Mouse (Mus musculus): ENCODE measurements around the gene Yipf2.
"Not testable (repeated sequence)": the region's sequence is repeated elsewhere in the genome, so short reads cannot be mapped to it uniquely, and the experiment has no call there.

The Yipf2 gene

DNA sequence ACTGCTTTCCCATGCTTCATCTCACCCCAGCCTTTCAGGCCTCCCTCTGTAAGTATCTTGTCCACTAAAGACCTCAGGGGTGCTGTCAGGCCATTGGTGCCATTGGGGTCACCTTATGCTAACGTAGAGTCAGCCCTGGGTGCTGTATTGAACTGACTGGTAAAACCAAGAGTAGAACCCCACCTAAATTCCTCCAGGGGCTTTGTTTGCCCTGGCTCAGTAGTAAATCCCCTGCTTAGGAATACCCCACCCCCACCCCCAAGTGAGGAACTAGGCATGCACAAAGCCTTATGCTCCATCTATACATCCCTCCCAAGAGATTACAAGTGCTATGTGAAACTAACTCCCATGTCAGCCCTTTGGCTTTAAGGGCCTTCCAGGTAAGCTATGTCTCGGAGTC lies 35.1 kb downstream of the Yipf2 start:
- no peak for DNase-seq (ENCODE audit: low spot score in 2 of 2)

DNA sequence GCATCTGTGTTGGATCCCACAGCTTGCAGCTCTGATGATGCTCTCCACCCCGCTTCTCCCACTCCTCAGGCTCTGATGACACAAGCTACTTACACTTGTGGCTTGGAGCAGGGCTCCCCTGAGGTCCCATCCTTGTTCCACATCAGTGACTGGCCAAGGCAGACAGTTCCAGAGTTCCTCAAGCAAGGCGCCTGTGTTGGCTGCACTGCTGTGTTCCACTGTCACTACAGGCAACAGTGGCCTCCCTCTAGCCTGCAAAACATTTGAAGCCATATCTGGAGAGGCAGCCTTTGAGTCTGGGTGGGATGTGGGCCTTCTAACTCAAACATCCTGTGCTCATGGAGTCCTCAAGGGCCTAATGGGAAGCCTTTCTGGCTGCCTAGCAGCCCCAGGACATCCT lies 35.6 kb downstream of the Yipf2 start:
- no peak for DNase-seq (ENCODE audit: low spot score in 2 of 2)

- no peak for DNase-seq (ENCODE audit: low spot score in 2 of 2)
Measured at GRCm38 (mm10) chr9:21555198-21555742, 37.4 kb downstream of the Yipf2 start.

- DNase-seq (ENCODE audit: low spot score in 2 of 2): no peak
Measured at GRCm38 (mm10) chr9:21553607-21554273, 38.9 kb downstream of the Yipf2 start.

DNA sequence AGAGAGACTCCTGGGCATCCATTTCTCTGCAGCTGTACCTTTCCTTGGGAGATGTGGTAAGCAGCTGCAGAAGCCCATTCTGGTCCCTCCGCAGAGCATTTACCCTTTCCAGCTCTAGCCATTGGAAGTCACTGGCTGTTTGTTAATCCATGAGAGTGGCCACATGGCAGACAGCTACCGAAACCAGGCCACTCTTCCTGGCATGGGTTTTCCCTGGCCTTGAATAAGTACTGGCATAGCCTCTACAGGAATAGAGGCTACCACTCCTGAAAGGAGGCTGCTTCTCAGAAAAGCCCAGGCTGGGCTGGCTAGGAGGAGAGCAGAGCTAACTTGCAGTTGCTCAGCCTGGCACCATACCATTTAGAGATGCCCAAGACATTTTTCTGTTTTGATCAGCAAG lies 41.6 kb downstream of the Yipf2 start:
- DNase-seq (ENCODE audit: low spot score in 2 of 2): no peak

- peak; percentile 47 to 51 for DNase-seq (ENCODE audit: low spot score in 2 of 2)
Measured at GRCm38 (mm10) chr9:21547075-21547941, 45.3 kb downstream of the Yipf2 start.

GRCm38 (mm10) chr9:21546789-21547074 lies 45.9 kb downstream of the Yipf2 start, which contains the start of gene Carm1:
Carm1 (plus strand) TSS chr9:21546894.
- DNase-seq (ENCODE audit: low spot score in 2 of 2): peak; percentile 61 to 65

GRCm38 (mm10) chr9:21545916-21546788 lies 46.5 kb downstream of the Yipf2 start:
- peak; percentile 99 to 100 for DNase-seq (ENCODE audit: low spot score in 2 of 2)

- no peak for DNase-seq (ENCODE audit: low spot score in 2 of 2)
Measured at GRCm38 (mm10) chr9:21545351-21545915, 47.2 kb downstream of the Yipf2 start.

DNA sequence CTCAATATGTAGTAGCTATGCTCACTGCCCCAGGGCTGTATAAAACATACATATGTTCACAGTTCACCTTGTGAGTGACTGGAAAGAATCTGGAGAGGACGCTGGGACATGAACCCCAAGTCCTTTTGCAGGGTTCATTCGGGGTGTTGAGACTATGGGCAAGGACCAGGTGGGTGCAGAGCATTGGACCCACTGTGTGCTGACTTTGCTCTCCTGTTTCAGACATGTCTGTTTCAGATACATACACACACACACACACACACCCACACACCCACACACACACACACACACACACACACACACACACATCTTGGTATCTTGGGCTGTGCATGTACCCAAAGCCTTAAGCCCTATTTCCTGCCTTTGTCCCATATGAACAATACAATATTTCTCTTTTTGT lies 50.6 kb downstream of the Yipf2 start:
- not testable (repeated sequence) for DNase-seq (ENCODE audit: low spot score in 2 of 2)

GRCm38 (mm10) chr9:21539981-21540753 lies 52.5 kb downstream of the Yipf2 start:
- no peak for DNase-seq (ENCODE audit: low spot score in 2 of 2)
